Mouse (Mus musculus) urinary bladder, postnatal 10 days (tissue): ENCODE measurements at regions not wholly inside any gene's neighbourhood (a gene's known extent, or its start where the extent isn't known, plus 50 kb on each side); places are given as distances from the start of the nearest gene placed in this dataset.

Source experiments
- DNase-seq: peaks from one replicate; pipeline ENCODE4 v3.0.0; 2022; ENCODE audit warnings: low spot score

DNA sequence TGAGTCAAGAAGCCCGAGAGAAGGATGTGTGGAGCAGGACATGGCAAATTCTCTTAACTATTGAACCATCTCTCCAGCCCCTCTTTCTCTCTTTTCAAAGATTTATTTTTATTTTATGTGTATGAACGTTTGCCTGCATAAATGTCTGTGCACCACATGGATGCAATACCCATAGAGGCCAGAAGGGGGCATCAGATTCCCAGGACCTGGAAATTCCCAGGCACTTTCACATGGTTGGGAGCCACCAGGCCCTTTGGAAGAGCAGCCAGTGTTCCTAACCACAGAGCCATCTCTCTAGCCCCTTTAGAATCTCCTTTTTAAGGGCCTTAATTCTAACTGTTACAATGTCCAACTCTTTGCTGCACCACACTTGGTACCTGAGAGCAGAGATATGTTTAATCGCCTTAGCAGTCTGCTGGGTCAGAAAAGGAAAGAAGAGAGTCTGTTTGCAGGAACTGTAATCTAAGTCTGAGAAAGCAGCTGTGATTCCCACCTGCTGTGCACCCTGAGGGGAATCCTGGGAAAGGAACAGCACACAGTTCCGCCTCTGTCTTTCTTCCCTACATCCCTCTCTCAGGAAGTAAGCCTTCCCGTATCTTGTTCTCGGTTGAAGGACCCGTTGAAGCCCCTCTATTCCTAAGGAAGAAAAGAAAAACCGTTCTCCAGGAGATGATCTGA lies 186.8 kb downstream of the Katnal1 start:
- DNase-seq, result no peak

DNA sequence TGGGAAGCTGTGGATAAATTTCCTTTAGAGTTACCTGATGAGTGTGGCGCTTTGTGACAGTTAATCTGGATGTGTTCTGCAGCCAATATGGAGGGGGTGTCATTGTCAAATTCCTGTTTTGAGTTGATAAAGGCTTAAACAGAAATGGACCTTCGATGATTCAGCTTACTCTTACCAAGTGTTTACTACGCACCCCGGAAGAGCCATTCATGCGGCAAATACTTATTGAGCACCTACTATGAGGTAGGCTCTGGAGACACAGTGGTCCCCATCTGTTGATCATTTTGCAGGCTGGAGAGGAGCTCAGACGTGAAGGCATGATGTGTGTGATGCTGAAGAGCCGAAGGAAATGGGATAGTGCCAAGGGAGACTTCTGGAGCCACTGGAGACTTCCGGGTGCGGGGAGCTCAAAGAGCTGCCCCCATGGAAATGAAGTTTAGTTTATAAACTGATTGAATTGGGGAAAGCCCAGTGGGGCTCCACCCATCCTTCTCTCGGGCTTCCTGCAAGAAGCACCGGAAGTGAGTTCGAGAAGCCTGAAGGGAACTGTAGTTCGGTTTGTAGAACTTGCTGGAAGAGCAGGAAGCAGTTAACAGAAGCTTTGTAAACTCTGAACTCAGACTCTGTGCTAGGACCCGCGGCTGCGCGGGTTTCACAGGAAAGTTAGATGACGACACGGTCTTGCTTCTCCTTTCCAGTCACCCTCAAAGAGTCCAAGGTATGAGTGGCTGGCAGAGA lies 187.7 kb downstream of the Katnal1 start:
- no peak for DNase-seq

DNA sequence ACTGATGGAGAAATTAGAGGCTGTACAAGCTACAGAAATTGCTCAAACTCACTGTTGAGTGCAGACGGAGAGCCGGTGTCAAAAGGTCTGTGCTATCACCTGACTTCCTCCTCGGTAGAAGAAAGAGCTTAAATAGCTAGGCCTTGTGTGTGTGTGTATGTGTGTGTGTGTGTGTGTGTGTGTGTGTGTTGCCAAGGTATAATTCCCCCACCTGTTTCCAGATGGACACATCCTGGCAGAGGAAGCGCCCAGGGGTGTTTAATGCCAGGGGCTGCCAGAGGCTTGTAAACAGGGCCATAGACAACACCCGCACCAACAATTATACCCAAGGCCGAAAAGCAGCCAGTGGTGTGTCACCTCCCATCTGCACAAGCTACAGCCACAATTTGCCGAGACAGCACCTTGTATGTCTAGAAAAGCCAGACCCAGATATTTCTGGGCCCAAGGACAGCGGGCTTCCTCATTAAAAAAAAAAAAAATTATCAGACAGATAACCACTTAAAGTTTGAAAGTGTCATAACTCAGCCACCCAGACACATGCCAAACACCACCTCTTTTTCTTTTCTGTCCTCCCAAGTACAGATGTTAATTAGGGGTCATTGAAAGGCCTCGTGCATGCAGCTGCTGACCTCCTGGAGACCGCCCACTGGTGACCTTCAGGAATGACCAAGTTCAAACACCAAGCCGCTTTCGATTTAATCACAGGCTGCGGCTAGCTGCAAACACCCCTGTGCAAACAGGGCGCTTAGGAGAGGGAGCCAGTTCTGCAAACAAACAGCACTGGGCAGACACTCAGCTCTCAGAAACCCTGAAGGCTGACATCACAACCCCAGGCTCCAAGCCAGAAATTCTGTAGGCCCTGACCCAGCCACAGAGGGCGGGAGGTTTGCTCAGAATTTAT lies 188.0 kb upstream of the Ubl3 start:
- DNase-seq, result no peak

DNA sequence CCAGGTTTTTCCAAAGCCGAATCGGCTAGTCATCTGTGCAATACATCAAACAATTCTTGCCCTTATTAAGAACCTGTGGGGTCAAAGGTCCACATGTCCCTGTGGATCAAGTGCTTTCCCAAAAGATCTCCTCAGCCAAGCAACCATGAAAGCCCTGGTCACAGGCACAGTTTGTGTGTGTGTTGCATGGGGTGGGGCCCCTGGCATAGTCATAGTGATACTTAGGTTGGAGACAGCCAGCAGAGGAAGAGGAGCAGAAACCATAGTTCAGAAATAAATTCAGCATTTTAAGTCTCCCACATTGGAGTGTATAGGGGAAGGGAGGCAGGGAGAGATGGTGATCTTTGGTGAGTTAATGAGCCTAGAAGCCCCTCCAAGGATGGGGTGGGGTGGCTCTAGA lies 187.1 kb upstream of the Ubl3 start:
- no peak for DNase-seq

DNA sequence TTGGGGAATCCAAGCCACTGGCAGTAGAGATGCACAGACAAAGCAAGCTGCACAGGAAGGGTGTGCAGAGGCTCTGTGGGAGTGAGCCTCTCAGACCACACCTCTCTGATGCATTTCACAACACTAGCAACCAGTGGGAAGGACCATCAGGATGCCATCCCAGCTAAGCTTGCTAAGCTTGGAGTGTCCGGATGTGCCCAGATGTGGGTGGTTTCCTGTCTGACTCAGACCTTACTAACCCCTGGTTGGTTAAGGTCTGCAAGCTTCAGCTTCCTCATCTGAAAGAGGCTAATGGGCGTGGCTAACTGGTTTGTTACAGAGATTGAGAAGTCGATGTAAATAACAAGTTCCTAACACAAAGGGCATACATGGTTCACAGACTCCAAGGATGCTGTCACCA lies 186.6 kb upstream of the Ubl3 start:
- no peak for DNase-seq

DNA sequence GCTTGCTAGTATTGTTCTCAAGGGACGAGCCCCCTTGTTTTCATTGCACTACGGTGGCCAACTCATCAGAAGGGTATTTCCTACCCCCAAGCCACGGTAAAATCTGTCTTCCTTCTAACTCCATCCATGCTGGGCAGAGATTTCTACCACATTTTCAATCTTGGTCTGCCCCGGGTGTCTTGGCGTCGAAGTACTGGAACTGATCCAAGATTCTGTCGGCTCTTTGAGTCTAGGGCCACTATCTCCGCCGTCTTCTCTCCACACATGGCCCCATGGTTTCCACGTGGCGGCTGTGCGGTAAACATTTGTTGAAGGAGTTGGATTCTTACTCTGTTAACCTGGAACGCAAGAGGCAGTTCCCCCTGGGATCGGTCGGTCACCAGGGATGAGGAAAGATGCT lies 177.0 kb upstream of the Ubl3 start:
- no peak for DNase-seq

DNA sequence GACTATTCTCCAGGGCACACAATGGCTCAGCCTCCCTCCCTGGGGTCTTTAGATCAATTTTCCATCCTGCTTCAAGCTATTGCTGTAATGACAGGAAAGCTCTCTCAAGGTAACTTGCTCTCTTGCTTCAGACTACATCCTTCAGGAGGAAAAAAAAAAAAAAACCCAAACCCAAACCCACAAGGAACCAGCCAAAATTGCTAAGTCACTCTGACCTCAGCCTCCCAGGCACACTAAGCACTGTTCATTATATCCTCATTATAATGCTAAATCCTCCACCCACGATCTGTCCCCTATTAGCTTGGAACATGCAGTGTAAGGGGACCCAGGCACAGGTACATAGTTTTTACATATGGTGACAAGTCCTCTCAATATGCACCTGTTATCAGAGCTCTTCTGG lies 175.9 kb upstream of the Ubl3 start:
- DNase-seq, result no peak

DNA sequence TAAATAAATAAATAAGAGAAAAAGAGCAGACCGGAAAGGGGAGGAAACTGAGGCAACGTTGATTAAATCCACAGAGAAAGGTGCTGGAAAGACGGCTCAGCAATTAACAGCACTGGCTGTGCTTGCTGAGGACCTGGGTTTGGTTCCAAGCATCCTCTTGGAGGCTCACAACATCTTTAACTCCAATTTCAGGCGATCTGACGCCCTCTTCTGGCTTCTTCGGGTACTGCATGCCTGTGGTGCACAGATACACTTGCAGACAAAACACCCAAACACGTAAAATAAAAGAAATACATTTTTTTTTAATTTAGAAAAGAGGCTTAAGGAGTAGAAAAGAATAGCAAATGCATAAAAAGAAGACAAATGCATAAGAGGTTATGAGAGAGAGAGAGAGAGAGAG lies 173.9 kb upstream of the Ubl3 start:
- DNase-seq, result no peak

DNA sequence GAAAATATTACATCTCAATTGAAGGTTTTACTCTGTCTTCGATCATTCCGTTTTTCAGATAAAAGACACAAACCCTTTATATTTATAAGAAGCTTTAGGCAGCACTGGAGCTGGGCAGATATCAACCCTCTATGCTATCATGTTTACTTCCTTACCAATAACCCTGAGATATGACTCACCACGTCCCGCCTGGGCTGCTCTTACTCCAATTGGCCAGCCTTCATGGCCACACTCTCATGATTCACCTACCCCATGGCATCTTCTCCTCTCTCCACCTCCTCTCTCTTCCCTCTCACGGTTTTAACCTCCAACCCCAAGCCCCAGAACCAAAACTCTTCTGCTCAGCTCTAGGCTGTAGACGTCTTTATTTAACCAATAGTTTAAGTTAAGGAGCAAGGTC lies 171.9 kb upstream of the Ubl3 start:
- DNase-seq, result no peak

DNA sequence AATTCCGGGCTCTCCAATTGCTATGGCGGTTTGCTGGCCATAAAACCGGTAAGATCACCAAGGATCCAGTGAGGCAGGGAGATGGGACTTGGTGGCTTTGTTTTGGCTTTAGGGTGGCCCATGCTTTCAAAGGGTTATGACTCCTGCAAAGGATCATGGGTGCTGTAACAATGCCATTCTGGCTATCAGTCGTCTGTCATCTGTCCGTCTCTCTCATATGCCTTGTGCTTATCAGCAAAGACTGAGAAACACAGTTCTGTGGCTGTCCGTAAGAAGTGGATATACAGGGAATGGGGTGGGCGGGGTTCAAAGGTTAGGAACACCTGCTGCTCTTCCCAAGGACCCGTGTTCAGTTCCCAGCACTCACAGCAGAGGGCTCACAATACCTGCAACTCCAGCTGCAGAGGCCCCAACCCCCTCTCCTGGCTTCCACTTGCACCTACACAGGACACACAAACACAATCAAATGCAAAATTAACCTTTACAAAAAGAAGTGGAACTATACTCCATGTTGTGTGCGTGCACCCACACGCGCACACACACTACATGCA lies 171.2 kb upstream of the Ubl3 start:
- DNase-seq, result no peak

DNA sequence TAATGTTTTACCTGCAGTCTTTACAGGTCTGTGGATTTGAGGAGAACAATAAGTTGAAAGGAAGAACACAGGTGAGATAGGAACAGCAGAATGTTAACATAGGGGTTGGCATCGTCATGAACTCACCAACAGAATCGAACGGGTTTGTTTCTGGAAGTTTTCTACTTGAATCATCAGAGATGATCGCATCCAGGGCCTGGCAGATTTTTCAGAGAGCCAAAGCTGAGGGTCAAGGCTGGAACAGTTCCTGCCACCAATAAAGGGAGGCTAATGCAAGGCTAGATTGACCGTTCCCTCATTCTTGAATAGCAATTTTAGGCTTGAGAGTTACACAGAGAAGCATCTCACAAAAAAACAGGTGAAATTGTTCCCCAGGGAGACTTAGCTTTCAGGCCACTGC lies 168.0 kb upstream of the Ubl3 start:
- DNase-seq, result no peak

DNA sequence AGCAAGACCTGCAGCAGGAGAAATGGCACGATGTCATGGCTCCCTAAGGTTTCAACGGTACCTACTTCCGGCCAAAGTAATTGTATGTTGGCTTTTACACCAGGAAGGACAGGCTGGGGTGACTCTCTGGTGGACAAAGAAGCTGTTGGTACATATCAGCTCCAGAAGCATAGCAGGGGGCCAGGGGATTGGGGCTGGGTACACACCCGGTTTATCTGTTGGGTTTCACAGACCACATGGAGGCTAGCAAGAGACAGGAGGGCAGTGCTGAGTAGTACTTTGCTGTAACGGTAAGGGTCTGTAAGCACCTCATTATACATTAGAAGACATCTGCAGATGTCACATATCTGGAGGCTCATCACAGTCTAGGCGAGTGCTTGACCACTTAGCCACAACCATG lies 164.0 kb upstream of the Ubl3 start:
- no peak for DNase-seq

DNA sequence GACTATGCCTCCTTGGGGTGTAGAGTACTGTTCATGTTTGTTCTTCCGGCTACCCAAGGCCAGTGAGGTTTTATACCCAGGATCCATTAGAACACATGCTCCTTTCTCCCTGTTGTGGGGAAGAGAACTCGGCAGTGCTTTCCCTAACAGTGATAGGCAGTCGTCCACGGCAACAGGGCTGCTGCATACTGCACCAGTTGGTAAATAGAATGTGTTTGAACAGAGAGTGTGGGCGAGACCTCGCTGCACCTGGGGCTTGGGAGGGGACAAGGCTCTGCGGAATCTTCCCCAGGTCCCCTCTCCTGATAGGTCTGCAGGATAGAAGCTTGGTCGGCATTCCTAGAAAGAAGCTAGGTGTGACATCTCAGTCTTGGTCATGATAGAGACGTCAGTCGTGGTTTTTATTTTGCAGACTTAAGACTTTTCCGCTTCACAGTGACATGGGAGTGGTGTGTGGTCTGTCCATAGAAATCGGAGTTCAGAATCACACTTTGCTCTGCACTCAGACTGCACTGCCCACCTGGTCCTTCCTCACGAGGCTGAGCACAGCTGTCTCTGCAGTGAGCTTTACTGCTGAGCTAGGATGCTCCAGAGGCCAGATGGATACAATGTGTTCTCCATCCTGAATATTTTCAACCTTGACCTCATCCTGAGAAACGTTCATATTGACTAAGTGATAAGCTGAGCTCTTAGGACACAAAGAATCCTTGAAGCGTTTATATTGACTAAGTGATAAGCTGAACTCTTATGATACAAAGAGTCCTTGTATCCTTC lies 162.8 kb upstream of the Ubl3 start:
- DNase-seq, result no peak

DNA sequence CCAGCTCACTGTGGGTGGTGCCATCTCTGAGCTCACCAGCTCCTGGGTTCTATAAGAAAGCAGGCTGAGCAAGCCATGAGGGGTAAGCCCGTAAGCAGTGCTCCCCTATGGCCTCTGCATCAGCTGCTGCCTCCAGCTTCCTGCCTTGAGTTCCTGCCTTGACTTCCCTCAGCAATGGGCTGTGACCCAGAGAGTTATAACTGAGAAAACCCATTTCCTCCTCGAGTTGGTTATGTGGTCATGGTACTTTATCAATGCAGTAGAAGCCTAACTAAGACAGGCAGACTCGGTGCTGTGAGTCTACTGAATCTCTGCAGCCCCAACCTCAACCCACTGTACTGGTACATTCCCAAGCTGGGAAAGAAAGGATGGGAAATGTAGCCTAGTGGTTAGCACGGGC lies 162.2 kb upstream of the Ubl3 start:
- DNase-seq, result no peak

DNA sequence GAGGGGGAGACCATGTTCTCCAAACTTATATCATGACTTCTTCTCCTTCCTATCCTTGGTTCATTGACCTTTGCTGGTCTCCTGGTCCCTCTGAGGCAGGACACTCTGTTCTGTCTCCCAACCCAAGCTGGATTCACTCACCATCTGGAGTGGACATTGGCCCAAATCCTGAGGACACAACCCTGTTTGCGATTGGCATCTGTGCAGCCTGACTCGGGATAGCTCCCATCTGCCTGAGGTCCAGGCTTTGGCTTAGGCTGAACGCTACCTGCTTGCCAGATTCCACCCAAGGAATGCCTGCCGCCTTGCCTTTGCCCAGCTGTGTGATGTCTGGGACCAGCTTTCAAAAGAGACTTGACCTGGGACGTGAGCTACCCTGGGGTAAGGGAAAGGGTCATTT lies 161.2 kb upstream of the Ubl3 start:
- no peak for DNase-seq

DNA sequence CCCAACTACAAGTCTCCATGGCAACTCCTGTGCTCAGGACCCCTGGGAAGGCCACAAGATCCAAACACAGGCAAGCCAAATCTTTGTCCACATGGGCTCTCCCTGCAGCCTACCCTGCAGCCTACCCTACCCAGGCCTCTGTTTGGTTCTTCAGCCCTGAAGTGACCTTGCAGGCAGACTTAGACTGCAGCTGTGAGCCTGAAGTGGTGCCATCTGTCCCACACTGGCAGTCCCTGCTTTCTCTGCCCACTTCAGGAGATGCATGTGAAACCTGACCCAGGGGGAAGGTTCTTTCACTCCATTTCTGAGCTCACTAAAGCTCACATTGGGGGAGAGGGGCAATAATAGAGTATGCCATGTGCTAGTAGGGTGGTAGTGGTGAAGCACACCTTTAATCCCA lies 160.4 kb upstream of the Ubl3 start:
- no peak for DNase-seq

DNA sequence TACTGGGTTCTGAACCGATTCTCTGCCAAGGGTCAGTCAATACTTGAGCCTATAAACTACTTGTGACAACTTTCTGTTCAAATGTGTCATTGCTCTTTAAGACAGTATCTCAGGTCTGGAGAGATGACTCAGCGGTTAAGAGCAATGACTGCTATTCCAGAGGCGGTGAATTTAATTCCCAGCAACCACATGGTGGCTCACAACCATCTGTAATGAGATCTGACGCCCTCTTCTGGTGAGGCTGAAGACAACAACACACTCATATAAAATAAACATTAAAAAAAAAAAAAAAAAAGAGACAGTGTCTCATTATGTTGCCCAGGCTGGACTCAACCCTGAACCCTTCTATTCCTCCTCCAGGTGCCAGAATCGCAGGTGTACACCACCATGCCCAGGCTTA lies 159.0 kb upstream of the Ubl3 start:
- no peak for DNase-seq

DNA sequence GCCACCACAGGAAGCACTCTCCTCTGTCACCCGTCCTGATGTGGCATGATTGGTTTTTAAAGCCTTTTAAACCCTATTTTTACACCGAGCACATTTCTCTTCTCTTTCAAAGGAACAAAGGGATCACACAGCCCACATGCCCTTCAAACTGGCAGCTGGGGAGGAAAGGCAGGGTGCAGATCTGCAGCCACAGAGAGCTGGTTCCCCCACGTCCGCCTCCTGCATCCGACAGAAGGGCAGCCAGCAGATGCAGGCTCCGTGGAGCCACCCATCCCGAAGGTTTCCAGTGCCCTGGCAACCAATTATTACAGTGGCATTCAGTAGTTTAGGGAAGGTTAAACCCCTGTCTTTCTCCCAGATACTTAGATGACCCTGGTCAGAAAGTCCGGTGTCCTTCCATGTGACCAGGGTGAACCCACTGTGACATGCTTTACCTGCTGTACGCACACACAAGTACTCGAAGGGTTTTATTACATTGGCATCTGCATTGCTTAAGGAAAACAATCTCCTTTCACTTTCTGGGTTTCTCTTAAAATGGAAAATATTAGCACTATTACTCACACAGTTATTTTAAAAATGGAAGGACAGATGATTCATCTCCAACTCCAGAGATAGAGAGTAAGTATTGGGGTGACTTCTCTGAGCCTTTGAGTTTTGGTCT lies 156.7 kb upstream of the Ubl3 start:
- DNase-seq, result no peak

DNA sequence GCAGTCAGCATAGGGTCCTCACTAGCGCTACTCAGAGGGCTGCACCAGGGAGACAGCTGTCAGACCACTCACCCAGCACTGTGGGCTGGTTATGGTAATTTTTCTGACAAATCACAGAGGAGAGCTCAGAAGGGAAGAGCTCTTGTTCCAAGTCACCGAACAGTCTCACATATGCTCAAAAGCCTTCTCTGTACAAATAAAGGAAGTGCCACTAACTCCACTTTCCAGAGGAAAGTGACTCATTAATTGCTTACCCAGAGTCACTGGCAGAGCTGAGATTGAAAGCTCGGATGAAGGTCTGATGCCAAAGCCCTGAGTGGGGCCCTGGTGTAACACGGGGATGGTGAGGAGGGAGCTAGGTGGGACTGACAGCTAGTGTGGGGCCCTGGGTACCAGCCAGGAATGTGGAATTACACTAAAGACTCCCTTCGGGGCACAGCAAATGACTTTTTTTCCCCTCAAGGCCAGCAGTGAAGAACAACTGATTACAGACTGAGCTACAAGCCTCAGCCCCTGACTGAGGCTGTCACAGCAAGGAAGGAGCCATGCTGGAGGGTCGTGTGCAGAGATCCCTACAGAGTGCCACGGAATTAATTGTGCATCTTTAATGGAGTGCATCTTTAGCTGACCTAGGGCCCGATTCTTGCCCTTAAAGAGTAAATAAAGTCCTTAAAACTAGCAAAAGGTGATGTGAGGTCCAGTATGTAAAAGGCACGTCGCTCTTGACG lies 155.6 kb upstream of the Ubl3 start:
- DNase-seq, result no peak

DNA sequence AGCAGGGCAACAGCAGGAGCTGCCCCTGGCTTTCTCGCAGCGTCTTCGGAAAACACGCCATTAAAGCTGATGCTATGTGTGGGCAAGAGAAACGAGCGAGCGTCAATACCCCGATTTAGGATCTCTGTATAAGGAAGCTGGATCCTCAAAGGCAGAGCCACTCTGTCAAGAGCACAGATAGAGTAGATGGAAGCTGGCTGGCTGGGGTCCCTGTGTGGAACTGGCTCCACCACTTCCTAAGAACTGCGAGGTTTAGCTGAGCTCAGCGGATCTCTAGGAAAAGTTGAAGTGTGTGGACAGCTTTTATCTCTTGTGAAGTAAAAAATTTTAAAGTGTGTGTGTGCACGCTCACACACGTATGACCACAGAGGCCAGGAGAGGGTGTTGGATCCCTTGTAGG lies 154.7 kb upstream of the Ubl3 start:
- no peak for DNase-seq
